Mouse (Mus musculus): ENCODE measurements around the gene Zfyve9.

- TF ChIP-seq POLR2A (IDR thresholded peaks at IDR 0.05; ENCODE audit: low read depth, low read length) (no peak), CTCF (IDR thresholded peaks at IDR 0.05; ENCODE audit: extremely low read depth, insufficient read length, insufficient replicate concordance, low read depth, low read length) (no peak)
Measured at GRCm38 (mm10) chr4:108637721-108638120, 142.9 kb downstream of the Zfyve9 start.
